Mouse (Mus musculus) cerebellum, adult 2 months (tissue): ENCODE data around the gene Myadm. TPM values are rescaled to one million over a fixed set of nuclear protein-coding genes. Genes with fewer than 3 reads are reported as not detected.

ENCODE experiments used
- DNase-seq, 2 experiments: peaks; one replicate each; pipeline ENCODE4 v3.0.0; 2021
- H3K27ac ChIP-seq: fragments of 200-500 bp; 2 replicates; pipeline ENCODE4 v1.5.1; 2012; ENCODE audit warnings: low read length, control low read depth, inconsistent platforms; ENCODE audit not compliant: insufficient read depth
- H3K27me3 ChIP-seq: fragments of 200-500 bp; 2 replicates; pipeline ENCODE4 v1.6.1; 2012; ENCODE audit warnings: inconsistent platforms, mild to moderate bottlenecking, low read length, moderate library complexity; ENCODE audit not compliant: control insufficient read depth, insufficient read depth
- H3K4me1 ChIP-seq: fragments of 200-500 bp; 2 replicates; pipeline ENCODE4 v1.6.1; 2011; ENCODE audit warnings: low read length; ENCODE audit not compliant: control insufficient read depth, insufficient read depth
- H3K4me3 ChIP-seq: fragments of 200-500 bp; replicated peaks from 2 replicates; pipeline ENCODE3; 2011; ENCODE audit warnings: mild to moderate bottlenecking, low read depth, low read length, control low read depth; ENCODE audit not compliant: insufficient read depth
- CTCF ChIP-seq: fragments of 200-500 bp; IDR thresholded peaks from 2 replicates; pipeline ENCODE4 v1.5.1; 2011; ENCODE audit warnings: low read depth, mild to moderate bottlenecking, control low read depth, low read length, moderate library complexity, borderline replicate concordance; ENCODE audit not compliant: insufficient read depth
- POLR2A ChIP-seq: fragments of 200-500 bp; IDR thresholded peaks from 2 replicates; pipeline ENCODE4 v1.6.1; 2011; ENCODE audit warnings: low read length, control low read depth, borderline replicate concordance; ENCODE audit not compliant: insufficient read depth
- WGBS: fragments of 180-500 bp; shearing (Covaris S2); methylation state at CpG from one replicate; pipeline ENCODE4 v1.1.7; 2018; 5-methylcytosine and 5-hydroxymethylcytosine counted together
- polyA plus RNA-seq: library from polyadenylated mRNA; depleted of rRNA; stranded (reverse); fragments of >200 nt; gene quantifications from 2 replicates; pipeline ENCODE4 v1.2.3, GENCODE M21; 2012

Myadm gene
- polyA plus RNA-seq, 1 experiment = 43.3 TPM

DNA sequence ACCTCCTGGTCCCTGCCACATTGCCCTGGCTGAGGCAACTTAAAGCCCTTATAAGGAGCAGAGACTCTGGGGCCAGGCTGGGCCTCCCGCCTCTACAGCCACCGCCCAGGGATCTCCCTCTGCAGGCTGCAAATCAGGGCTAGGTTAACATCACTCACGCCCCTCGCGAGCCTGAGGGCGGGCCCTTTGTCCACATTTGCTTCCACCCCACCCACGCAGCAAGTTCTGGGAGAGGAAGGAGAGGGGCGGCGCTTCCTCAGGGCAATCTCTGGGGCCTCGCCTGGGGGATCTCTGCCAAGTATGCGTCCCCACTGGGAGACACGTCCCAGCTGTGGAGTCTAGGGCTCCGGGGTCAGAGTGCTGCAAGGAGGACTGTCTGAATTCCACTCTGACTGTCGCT is 3.9 kb downstream of the Myadm start:
- no peak for TF ChIP-seq POLR2A
- TF ChIP-seq CTCF = no peak
- peak; percentile 32 to 36 for DNase-seq
- Histone ChIP-seq H3K4me3 (no peak overlapping the region), H3K27me3 (no peaks in the 10 kb centered on the region), H3K4me1 (no peaks in the 10 kb centered on the region), H3K27ac (no peak overlapping the region)
- 14% methylated on average over 14 of the region's 14 CpGs for WGBS

DNA sequence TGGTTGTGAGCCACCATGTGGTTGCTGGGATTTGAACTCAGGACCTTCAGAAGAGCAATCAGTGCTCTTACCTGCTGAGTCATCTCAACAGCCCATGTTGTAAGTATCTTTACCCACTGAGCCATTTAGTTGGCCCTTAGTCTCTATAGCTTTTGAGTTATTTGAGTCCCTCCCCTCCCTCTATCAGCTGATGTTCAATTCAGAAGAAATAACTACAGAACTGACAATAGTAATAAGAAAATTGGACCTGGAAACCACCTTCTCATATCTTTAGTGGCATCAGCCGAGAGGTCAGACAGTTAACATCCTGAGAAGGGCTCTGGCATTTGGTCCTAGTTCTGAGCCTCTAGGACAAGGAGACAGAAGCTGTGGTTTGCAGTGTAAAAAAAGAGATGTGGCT is 5.9 kb downstream of the Myadm start:
- DNase-seq = no peak
- Histone ChIP-seq H3K4me3 (no peak overlapping the region), H3K4me1 (0 out of 2 replicates have a peak, but pooled peaks cover 1% of the 10 kb centered on the region), H3K27me3 (no peaks in the 10 kb centered on the region), H3K27ac (no peak overlapping the region)
- TF ChIP-seq POLR2A (no peak), CTCF (no peak)
- WGBS = 92% methylated on average over 1 of the region's 1 CpGs

DNA sequence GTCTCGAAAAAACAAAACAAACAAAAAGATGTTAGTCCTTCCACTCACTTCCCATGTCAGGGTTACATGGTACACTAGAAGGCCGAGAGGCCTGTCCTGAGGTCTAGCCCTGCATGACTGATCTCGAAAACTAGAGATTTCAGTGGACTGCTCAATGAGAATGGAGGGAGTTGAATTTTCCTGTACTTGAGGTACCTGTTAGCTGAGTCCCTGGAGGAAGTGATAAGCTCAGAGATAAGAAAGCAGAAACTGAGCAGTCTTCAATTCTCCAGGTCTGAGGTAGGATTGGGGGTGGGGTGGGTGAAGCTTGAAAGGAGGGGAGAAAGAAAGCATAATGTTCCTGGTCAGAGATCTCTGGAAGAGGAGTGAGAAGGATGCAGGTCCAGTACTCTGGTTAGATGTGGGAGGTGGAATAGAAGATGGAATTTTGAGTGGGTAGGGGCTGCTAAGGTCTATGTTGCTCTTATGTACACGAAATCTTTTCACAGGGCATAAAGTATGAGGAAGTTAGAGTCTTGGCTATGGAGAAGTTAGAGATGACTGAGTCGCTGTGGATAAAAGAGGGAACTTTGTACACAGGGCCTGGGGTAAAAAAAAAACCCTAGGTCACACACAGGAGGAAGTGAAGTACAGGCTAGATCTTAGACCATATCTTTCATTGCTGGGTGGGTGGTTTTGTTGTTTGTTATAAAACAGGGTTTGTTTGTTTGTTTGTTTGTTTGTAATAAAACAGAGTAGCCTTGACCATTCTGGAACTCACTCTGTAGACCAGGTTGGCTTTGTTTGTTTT is 6.6 kb downstream of the Myadm start:
- no peaks in the 10 kb centered on the region for H3K27me3 ChIP-seq
- H3K27ac ChIP-seq = no peak overlapping the region
- H3K4me1 ChIP-seq = 0 out of 2 replicates have a peak, but pooled peaks cover 3% of the 10 kb centered on the region
- whole genome bisulfite sequencing = 87% methylated on average over 5 of the region's 5 CpGs
- no peak overlapping the region for H3K4me3 ChIP-seq
- TF ChIP-seq POLR2A = no peak
- TF ChIP-seq CTCF = no peak
- DNase-seq = no peak

GRCm38 (mm10) chr7:3296711-3297110 is 7.8 kb downstream of the Myadm start:
- H3K4me1 ChIP-seq = 0 out of 2 replicates have a peak, but pooled peaks cover 3% of the 10 kb centered on the region
- H3K27ac ChIP-seq = no peak overlapping the region
- TF ChIP-seq POLR2A (no peak), CTCF (no peak)
- DNase-seq = no peak
- no peak overlapping the region for H3K4me3 ChIP-seq
- H3K27me3 ChIP-seq = no peaks in the 10 kb centered on the region
- 93% methylated on average over 16 of the region's 16 CpGs for WGBS

DNA sequence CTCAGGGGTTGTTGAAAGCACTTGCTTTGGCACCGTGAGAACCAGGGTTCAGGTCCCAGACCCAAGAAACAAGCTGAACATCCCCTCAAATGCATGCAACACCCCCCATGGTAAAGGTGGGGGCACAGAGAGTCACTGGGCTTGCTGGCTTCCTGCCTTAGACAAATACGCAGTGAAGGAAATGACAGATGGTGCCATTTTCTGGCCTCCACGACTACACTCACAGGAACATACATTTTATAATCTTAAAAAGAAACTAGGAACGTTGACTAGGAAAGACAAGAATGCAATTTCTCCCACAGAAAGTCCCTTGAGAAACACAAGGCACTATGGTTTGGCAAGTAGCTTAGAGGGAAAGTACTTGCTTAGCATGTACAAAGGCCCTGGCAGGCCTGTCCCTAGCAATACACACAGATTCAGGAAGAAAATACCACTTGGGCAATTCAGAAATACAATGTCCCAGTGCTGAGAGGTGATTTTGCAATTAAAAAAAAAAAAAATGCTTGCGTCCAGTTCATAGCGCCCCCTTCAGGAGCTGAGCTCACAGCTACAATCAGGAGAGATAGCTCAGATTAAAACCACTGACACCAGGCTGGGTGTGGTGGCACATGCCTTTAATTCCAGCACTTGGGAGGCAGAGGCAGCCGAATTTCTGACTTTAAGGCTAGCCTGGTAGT is 11.2 kb downstream of the Myadm start:
- Histone ChIP-seq H3K27me3 (no peaks in the 10 kb centered on the region), H3K4me3 (no peak overlapping the region), H3K4me1 (0 out of 2 replicates have a peak, but pooled peaks cover 3% of the 10 kb centered on the region), H3K27ac (peak overlapping the region; percentile 5; the same call in 1 of the 2 replicates)
- TF ChIP-seq POLR2A (no peak), CTCF (peak; percentile 17; the same call in 1 of the 2 replicates)
- 36% methylated on average over 7 of the region's 7 CpGs for WGBS
- peak in 1 of 2 experiments; percentile 47 for DNase-seq

- Histone ChIP-seq H3K27me3 (no peaks in the 10 kb centered on the region), H3K27ac (no peak overlapping the region)
- 89% methylated on average over 8 of the region's 8 CpGs for WGBS
Observed at GRCm38 (mm10) chr7:3300891-3301627, 12.2 kb downstream of the Myadm start.

More at GRCm38 (mm10) chr7:3300891-3301627, 12.2 kb downstream of the Myadm start:
- Histone ChIP-seq H3K4me1 (0 out of 2 replicates have a peak, but pooled peaks cover 3% of the 10 kb centered on the region), H3K4me3 (no peak overlapping the region)
- DNase-seq = no peak
- TF ChIP-seq POLR2A (no peak), CTCF (no peak)
